Mouse (Mus musculus) kidney, postnatal 4 days (tissue): Measurements from ENCODE around the gene Pitpnm3.

Experiments used
- DNase-seq, 2 experiments: peaks; one replicate each; pipeline ENCODE4 v3.0.0; 2021; ENCODE audit warnings: mixed read lengths in 2 of 2

The Pitpnm3 gene

DNA sequence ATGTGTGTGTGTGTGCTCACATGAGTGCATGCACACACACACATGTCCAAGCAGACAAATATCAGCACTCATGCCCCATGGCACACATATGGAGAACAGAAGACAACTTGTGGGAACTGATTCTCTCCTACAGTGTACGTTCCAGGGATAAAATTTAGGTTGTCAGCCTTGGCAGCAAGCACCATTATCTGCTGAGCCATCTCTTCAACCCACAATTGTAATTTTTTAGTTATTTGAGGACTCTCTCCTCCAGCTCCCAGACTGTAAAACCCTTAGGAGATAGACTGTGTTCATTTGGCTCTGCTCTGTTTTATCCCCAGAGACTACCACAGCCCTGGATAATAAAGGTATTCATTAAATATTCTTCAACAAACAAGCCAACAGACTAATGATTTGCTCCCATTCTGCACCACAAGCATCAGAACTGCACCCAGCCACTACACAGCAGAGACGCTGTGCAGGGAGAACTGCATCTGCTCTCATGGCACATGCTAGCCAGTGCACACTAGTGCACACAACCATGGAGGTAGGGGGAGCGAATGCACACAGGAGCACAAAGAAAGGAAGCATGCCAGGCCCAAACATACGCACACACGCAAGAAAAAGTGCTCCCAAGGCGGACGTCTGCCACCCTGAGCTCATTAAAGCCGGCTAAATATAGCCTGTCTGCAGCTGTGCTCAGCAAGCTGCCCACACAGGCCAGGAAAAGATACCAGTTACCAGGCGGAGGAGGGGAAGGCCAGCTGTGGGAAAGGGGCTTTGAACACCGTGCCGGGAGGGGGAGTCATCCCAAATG, 49.1 kb downstream of the Pitpnm3 start:
- DNase-seq = peak in 1 of 2 experiments; percentile 40

DNA sequence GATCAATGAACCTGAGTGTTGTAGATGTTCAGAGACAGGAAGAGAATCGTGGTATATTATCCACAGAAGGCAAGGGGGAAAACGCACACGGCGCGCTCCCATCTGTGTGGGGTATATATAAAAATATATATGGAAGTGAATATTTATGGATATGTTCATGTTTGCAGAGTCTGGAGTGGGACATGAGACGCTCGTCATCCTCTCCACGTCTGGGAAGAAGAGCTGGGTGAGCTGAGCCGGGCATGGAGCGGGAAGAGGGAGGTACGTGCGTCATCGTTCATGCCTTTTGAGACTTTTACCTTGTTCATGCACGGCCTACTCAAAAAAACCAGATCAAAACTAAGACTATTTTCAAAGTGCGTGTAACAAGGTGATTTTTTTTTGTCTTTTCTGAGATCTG, 51.2 kb downstream of the Pitpnm3 start:
- no peak for DNase-seq

DNA sequence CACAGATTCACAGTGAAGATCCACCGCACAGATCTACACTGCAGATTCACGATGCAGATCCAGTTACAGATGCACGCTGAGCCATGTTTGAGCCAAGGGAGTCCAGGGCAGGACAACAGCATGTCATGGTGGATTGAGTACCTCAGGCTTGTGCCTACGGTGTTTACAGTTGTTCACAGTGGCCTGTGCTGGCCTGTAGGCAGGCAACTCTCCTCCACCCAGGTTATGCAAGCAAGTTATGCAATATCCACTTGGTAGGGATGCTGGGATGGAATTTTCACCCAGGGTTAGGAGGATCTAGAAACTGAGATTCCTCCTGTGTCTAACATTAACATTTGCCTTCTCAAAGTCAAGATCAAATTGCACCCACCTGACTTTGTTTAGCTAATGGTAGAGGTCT, 53.0 kb downstream of the Pitpnm3 start:
- no peak for DNase-seq

DNA sequence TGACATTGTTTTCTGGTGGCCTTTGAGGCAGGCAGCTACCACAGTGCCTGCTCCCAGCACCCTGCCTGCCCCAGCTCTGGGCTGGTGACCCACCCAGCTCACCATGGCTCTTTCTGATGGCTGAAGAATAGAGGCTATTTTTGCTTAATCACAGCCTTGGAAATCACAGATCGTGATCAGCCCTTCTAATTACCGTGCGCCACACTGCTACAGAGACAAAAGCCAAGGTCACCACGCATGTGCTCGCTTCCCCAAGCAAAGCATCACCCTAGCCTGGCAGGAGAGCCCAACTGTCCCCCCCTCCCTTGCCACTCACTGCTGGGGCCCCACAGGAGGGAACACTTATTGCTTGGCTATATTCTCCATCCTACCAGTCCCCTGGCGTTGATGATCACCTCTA, 55.1 kb downstream of the Pitpnm3 start:
- no peak for DNase-seq

DNA sequence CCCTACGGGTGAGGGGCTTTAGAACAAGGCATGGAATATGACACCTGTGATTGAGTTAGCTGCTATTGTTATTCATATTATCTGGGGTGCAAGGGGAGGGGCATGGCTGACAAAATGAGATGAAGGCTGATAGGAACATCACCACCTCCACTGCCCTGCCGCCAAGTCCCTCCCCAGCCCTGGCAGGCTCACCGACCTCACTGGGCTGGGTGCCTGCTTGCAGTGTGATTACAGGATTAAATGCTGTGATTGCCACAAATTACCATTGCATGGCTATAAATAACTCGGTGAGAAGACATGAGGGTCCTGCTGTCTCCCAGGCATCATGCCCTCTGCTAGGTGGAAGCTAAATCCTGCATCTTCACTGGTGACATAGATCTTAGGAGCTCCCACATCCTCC, 56.9 kb downstream of the Pitpnm3 start:
- DNase-seq = no peak

DNA sequence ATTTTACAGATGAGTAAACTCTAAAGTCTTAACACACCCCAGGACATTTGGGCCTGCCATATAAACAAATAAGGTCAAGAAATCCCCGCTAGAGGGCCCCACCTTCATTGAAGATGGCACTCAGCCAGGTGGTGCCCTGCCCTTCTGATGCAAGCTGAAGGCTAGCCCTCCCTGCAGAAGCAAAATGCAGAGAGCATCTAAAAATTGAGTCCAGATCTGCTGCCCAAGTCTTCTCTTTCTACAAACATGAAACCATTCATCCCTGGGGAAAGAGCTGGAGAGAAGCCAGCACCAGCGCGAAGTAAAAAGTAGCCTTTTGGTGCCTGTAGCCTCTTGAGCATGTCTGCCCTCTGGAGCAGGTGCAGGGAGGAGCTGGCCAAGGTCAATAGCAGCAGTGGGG, 57.5 kb downstream of the Pitpnm3 start:
- DNase-seq = no peak

DNA sequence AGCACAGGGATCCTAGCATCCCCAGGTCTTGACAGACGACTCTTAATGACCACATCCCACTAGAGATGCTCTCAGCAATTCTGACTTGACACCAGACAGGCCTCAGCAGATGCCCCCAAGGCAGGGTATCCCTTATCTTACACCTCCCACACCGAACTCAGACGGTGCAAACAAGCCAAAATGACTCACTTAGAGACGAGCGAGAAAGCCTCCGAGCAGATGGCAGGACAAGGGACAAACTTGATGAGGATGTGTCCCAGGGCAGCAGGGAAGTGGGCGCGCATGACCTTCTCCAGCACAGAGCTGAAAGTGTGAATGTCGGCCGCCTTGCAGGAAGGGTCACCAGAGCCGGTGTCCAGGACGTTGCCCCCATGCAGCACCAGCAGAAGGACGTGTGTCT, 61.3 kb downstream of the Pitpnm3 start:
- DNase-seq = no peak

DNA sequence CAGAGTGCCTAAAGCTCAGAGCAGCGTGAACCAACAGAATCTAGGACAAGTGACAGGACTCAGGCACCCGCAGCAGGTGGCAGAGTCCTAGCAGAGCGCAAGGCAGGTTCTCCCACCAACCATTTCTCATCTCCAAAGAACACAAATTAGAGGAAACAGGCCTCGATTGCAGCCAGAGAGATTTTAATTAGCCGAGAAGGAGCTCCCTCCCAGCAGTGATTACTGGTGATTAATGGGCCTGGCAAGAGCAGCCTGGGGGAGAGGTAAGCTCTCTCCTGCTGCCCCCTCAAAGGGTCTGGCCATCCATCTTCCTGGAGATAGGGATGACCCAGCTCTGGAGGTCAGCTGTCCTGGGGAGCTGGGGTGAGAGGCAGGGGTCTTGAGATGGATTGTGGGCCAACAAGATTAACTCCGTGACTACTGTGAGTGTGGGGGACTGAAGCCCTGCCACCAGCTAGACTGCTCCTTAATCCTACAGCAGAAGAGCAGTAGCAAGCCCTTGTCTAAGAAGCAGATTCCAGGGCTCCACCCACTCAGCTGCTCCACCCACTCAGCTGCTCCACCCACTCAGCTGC, 63.2 kb downstream of the Pitpnm3 start:
- peak in 1 of 2 experiments; percentile 31 for DNase-seq

DNA sequence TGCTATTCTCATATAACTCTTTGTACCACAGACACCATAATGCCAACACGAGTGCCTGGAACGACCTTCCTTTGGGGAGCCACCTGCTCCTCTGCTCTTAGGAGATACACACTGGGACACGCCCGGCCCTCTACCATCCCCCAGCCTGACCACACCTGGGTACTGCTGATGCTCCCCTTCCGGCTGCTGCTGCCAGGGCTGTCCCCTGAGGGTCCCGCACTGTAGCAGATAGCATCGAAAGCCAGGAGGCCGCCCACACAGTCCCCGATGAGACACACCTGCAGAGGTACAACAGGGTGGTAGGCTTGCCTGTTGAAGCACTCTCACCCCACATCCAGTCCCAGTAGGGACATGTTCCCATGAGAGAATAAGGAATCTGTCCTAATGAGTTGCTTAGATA, 64.8 kb downstream of the Pitpnm3 start:
- DNase-seq = no peak

DNA sequence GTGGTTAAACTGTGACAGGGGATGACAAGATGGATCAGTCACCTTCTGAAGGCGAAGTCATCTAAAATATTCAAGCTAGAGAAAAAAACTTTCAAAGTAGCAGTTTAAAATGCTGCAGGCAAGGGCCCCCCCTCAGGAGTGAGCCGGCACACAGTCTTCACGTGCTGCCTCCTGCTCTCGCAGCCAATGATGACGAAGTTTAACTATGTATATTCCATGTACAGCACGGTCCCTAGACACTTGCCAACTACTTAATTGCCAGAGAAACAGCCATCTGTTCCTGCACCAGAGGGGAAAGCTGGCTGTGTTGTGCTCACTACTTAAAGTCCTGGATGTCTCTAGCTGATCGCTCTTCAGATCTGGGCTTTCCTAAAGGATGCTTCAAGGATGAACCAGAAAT, 67.6 kb downstream of the Pitpnm3 start:
- no peak for DNase-seq

DNA sequence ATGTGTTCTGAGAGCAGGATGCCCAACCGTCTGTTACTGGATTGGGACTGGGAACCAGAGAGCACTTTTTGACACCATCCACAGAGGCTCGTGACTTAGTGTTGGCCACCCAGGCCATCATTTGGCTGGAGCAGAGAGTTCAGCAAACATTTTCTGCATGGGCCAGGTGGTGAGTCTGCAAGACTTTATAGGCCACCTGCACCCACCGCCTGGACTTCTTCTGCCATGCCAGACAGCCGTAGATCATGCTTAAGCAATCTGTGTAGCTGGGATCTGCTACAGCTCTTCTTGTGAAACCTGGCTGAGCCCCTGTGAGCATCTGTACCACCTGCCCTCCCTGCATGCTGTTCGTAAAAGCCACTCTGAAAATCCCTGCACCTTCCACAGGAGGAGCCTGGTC, 68.3 kb downstream of the Pitpnm3 start:
- no peak for DNase-seq

DNA sequence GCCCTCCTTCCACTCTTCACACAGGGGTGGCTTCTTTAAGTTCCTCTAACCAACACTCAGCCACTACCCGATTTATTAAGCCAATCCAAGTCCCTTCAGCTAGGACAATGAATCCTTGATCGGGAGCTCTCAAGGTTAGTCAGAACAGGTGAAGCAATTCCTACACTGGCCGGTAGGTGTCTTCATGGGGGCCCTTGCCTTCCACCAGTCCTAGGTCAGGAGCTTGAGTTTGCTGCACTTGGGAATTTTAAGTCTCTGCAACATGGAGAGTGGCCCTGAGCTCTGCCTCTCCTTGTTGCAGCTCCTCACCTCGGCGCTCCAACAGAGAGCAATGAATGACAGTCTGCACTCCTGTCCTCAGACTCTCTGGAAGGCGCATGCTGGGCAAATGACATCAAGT, 69.2 kb downstream of the Pitpnm3 start:
- peak; percentile 55 to 64 for DNase-seq

DNA sequence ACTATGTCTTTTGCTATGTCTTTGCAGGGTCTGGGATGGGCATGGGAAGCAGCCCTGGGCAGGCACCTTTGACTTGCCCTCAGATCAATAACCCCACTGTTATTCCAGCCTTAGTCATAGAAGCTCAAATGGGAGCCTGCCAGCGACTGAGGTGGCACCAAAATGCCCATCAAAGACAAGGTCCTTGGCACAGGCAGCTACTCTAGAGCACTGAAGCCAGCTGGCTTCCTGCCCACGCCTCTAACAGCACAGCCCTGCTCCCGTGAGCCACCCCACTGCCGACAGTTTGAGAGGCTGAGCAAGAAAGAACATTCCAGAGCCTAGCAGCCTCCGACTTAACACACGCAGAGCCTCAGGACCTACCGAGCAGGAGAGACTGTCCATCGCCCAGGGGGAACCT, 70.5 kb downstream of the Pitpnm3 start:
- DNase-seq = no peak

DNA sequence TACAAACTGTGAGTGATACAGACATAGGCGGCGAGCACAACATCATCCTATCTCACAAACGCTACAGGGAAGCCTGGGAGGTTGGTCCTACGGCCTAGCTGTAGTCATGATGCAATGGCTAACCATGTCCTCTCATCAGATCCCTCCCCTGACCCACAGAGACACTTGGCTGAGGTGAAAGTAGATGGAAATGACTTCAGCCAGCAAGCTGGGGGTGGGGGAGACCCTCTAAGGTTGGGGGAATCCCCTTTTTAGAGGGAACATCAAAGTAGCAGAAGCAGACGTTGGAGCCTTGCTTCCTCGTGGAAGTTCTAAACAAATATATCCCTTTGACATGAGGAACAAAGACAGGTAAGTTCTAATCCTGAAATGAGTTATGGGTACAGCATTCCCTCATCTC, 71.2 kb downstream of the Pitpnm3 start:
- no peak for DNase-seq

DNA sequence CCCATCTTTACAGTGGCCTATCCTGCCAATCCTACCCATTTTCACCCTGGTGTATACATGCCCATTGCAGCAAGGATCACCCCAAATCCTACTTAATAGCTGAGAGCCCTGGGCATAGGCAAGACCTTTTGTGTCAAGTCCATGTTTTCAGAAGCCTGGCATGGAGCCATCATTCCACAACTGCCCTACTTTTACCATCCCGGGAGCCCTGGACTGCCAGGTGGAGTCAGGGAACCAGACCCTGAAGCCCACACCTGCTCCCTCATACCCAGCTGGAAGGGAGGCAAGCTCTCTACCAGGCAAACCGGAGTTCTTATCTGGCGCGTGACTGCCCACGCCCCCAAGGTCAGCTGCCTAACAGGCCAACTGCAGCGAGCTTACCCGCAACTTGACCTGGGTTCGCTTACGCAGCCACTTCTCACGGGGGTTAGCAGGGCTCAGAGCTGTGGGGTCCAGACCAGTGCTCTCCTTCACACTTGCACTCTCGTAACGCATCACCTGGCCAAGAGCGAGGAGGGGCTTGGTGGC, 74.4 kb downstream of the Pitpnm3 start:
- DNase-seq = no peak

DNA sequence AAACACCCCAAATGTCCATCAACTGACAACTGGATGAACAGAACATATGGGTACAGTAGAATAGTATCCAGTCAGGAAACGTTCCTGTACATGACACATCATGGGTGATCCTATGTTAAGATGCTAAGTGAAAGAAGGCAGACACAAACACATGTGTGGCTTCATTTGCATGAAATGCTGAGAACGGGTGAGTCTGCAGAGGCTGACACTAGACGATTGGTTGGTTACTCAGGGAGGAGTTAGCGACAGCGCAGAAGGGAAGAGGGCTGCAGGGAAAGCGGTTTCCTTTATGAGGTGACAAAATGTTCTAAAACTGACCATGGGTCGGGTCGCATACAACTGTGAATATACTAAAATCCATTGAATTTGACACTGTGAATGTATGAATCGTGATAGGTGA, 75.2 kb downstream of the Pitpnm3 start:
- no peak for DNase-seq

DNA sequence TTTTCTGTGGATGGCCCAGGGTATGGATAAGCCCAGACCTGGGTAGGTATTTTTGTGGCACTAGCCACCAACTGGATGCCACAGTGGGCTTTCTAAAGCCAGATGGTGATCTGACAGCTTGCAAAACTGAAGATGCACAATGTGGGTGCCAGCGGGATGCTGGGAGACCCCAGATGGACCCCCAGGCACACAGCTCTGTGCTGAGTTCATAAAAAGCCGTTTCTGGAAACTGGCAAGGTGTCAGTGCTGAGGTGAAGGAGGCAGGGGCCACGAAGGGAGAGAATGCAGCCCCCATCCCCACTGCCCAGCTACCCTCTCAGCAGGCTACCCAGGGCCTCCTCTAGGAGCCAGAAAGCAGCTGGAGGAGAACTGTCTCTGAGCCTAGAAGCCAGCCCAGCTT, 78.4 kb downstream of the Pitpnm3 start:
- no peak for DNase-seq

DNA sequence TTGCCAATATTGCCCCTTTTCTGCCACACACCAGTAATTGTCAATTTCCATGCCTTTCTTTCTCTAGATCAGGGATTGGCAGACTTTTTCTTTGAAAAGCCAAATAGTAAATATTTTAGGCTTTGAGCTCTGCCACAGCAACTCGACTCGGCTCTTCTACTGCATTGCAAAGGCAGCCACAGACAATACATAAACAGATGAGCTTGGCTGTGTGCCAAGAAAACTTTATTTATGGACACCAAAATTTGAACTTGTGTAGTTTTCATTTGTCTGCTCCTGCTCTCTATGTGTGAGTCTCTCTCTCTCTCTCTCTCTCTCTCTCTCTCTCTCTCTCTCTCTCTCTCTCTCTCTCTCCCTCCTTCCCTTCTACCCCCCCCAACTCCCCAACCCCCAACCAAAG, 80.4 kb downstream of the Pitpnm3 start:
- no peak for DNase-seq

DNA sequence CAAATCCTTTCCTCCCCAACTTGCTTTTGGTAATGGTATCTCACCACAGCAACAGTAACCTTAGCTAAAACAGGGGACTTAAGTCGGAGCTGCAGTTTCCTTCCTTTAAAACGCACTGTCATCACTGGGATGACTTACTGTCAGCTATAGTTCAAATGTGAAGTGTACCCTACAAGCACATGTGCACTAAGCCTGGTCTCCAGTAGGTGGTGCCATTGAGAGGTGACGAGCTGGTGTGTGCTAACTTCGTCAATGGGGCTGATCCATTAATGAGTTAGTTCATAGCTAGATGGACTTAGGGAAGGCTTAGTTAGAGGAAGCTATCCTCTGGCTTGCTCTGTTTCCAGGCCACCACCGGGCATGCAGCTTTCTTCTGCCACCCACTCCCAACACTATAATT, 82.9 kb downstream of the Pitpnm3 start:
- peak; percentile 87 for DNase-seq

DNA sequence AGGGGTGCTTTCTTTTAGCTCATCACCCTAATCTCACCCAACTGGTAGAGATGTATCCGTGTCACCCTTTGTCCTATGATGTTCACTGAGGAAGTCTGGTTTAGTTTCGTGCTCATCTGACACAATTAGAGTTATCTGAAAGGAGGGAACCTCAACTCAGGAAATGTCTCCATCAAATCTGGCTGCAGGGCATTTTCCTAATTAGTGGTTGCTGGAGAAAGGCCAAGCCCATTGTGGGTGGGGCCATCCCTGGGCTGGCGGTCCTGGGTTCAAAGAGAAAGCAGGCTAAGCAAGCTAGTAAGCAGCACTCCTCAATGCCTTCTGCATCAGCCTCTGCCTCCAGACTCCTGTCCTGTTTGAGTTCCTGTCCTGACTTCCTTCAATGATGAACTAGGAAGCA, 83.4 kb downstream of the Pitpnm3 start:
- no peak for DNase-seq

DNA sequence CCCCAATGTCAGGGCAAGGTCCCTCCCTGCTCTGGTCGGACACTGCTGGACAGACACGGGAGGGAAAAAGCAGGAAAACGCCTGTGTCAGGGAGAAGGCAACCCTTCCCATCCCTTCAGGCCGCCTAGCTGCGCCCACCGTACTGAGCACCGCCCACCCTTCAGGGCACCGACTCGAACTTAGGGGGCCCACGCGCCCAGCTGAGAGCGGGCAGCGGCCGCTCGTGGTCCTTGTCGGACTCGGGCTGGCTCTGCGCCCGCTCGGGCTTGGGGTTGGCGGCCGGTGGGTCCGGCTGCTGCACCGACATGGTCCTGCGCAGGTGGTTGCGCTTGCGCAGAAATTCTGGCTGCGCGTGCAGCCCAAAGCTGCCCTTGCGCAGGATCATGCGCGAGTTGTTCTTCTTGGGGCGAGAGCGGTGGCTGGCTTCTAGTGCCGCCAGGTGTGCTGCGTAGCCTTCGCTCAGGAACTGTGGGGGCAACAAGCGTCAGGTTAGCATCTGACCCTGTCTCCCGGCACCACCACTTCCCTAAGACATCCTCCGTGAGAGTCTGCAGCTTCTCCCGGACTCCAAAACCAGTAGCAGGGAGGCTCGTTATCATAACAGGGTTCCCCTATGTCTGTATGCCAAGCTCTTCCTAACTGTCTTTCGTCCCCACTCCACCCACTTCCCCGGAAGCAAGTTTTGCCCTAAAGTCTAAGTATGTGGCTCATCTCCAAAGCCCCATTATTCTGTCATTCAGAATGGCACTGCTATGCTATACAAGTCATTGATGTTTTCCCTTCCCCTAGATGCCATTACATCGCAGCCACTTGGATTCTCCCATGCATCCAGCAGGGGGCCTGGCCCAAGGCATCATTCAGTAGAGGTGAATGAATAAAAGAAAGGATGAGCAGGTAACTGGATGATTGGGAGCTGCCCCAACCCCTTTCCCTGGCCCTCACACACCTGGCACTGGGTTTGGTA, 84.4 kb downstream of the Pitpnm3 start:
- peak; percentile 63 to 74 for DNase-seq

DNA sequence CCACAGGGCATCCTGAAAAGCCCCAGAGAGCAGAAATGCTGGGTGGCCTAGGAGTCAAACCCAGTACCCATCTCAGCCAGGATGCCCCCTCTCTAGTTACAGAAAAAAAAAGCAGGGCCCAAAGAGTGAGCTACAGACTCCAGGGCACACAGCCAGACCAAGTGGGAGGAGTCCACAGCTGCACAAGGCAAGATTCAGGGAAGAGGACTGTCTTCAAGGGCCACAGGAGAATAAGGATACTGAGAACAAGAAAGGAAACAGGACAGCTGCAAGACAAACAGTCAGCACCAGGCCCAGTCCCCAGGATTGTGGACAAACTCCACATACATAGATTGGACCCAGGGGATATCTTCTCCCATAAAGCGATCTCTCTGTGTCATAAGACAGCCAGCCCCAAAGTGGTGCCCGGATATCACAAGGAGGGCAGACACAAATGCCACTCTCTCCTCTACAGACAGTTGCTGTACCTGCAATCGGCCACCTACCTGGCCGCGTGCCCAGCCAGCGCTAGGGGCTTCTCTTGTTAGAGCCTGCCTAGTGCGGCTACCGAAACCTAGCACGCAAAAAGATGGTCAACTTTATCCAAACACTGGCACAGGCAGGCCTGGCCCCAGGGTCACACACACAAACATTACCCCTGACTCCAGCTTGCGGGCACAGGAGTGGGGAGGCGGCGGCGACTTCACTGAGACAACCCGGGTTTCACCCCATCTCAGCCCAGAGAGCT, 85.2 kb downstream of the Pitpnm3 start:
- DNase-seq = peak; percentile 29 to 52
